Mouse (Mus musculus) midbrain, embryonic 16.5 days (tissue): ENCODE data around the gene Prpf4b. TPM values are rescaled to one million over a fixed set of nuclear protein-coding genes. Genes with fewer than 3 reads are reported as not detected.
"Not testable (repeated sequence)": the region's sequence is repeated elsewhere in the genome, so short reads cannot be mapped to it uniquely, and the experiment has no call there.

Source experiments
- ATAC-seq: fragments of 200-750 bp; cut with Nextera tagmentation; 2 replicates; pipeline ENCODE4 v1.8.0; 2017; ENCODE audit warnings: moderate TSS enrichment
- H3K27ac ChIP-seq: fragments of 300-500 bp; sonication (generic); 2 replicates; pipeline ENCODE4 v1.5.1; 2014; ENCODE audit warnings: mild to moderate bottlenecking, low read length, mixed read lengths
- H3K27me3 ChIP-seq: fragments of 300-500 bp; sonication (generic); 2 replicates; pipeline ENCODE4 v1.6.1; 2014; ENCODE audit warnings: low read depth, low read length, mixed read lengths; ENCODE audit not compliant: control insufficient read depth, insufficient read depth
- H3K36me3 ChIP-seq: fragments of 300-500 bp; sonication (generic); 2 replicates; pipeline ENCODE4 v1.6.1; 2014; ENCODE audit warnings: mild to moderate bottlenecking, low read length, moderate library complexity, mixed read lengths; ENCODE audit not compliant: control insufficient read depth, insufficient read depth
- H3K4me1 ChIP-seq: fragments of 300-500 bp; sonication (generic); 2 replicates; pipeline ENCODE4 v1.6.1; 2014; ENCODE audit warnings: mild to moderate bottlenecking, low read length, mixed read lengths; ENCODE audit not compliant: control insufficient read depth, insufficient read depth
- H3K4me2 ChIP-seq: fragments of 300-500 bp; sonication (generic); 2 replicates; pipeline ENCODE4 v1.6.1; 2014; ENCODE audit warnings: mild to moderate bottlenecking, low read length, mixed read lengths
- H3K4me3 ChIP-seq: fragments of 300-500 bp; sonication (generic); 2 replicates; pipeline ENCODE4 v1.5.1; 2014; ENCODE audit warnings: low read depth, mild to moderate bottlenecking, low read length, moderate library complexity, mixed read lengths
- H3K9ac ChIP-seq: fragments of 300-500 bp; sonication (generic); 2 replicates; pipeline ENCODE4 v1.6.1; 2014; ENCODE audit warnings: low read depth, low read length, mixed read lengths
- H3K9me3 ChIP-seq: fragments of 300-500 bp; sonication (generic); replicated peaks from 2 replicates; pipeline ENCODE4 v1.6.1; 2014; ENCODE audit warnings: mild to moderate bottlenecking, low read length, mixed read lengths; ENCODE audit not compliant: control insufficient read depth, poor library complexity, severe bottlenecking
- WGBS: fragments of 180-500 bp; shearing (Covaris S2); extraction: QIAGEN DNeasy Blood & Tissue Kit; methylation state at CpG from one replicate; pipeline ENCODE4 v1.1.7; 2014; 5-methylcytosine and 5-hydroxymethylcytosine counted together
- polyA plus RNA-seq: library from polyadenylated mRNA; unstranded; fragments of >200 nt; fragmentation: Nextera tagmentation; extraction: Ambion mirVana; gene quantifications from 2 replicates; pipeline ENCODE4 v1.2.1, GENCODE M21; 2015

Prpf4b gene
- polyA plus RNA-seq, 1 experiment from 2014 or later: 67.7 TPM

DNA sequence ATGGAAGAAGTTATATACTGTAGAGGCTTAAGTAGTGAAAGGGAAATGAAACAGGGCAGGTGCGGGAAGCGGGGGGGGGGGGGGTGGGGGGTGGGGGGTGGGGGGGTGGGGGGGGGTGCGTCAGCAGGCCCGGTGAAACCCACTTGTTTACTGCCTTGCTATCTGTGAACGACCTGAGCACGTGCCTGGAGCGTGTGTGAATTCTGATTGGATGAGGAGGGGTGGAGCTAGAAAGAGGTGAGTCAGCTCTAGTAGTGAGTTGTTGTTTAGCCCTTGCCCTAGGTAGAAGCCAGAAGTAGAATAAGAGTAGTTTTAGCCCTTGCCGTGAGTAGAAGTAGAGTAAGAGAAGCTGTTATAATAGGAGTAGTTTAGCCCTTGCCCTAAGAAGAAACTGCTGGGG is 13.9 kb upstream of the Prpf4b start:
- H3K27ac ChIP-seq, H3K4me2 ChIP-seq, H3K27me3 ChIP-seq, H3K9me3 ChIP-seq, H3K9ac ChIP-seq, H3K36me3 ChIP-seq, H3K4me3 ChIP-seq, ATAC-seq, H3K4me1 ChIP-seq: not testable (repeated sequence)
- 63% methylated on average over 6 of the region's 8 CpGs for WGBS

DNA sequence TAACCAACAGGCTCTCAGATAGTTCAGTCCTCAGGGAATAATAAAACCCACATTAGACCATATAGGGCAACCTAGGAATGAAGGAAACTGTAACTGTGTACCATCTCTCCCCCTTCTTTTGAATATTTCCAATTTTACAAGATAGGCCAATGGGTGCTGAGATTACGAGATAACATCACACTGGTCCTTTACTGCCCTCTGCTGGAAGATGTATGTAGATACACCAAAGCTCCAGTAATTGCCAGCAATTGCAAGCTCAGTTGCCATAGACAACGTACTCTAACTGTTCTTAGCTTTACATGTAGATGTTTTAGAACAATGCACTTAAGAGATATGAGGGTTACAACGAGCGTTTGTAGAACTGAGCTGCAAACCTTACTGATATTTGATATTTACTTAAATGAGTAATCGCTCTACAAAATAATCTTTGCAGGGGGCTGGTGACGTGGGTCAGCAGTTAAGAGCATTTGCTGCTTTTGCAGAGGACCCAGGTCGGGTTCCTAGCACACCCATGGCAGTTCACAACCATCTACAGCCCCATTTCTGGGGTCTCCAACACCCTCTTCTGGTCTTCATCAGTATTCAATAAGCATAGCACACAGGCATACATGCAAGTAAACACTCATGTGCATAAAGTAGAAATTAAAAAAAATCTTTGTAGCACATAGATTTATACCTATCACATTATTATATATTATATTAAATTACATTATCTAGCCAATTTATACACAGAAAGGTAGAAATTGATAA is 10.5 kb upstream of the Prpf4b start:
- Histone ChIP-seq H3K36me3 (no peaks in the 10 kb centered on the region), H3K4me3 (no peak overlapping the region), H3K9ac (no peak overlapping the region), H3K9me3 (no peaks in the 10 kb centered on the region), H3K4me2 (no peak overlapping the region), H3K27ac (no peak overlapping the region), H3K27me3 (no peaks in the 10 kb centered on the region), H3K4me1 (no peaks in the 10 kb centered on the region)
- WGBS: 39% methylated on average over 7 of the region's 7 CpGs
- peak; percentile 88 for ATAC-seq

DNA sequence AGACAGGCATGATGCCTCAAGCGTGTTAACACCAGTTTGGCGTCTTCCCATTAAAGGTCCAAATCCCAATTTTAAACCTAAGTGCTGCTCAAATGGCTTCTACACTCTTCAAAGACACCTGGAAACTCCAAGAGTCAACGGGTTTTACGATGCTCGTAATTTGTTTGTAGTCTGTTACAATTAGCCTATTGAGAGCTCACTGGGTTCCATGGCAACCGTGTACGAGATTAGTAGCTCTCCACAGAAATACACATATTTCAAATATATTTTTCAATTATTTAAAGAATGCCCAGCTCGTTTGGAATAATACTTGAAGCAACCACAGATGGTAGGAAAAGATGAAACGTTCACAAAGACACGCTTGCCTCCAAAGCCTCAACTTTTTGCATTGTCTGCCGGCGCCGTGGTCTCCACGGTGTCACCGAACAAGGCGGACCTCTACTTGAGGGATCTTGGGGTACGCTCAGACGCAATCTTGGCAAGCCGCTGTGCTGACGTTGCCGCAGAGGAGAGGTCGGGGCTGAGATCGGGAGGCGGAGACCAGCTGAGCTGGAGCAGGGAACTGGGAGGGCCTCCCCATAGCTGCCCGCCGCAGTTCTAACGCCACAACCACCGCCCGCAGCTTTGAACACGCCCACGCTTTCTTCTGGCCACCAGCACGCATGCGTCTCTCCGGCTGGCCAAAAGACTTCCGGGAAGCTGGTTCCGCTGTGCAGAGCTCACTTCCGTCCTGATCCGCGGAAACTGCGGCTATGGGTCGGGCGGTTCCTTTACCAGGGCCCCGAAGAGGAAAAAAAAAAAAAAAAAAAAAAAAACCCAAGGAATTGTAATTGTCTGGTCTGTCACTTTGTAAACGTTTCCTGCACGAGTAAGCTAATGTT is 1.1 kb upstream of the Prpf4b start:
- 2% methylated on average over 45 of the region's 45 CpGs for WGBS
- H3K4me2 ChIP-seq: peak overlapping the region; percentile 68
- no peaks in the 10 kb centered on the region for H3K36me3 ChIP-seq
- H3K9ac ChIP-seq: peak overlapping the region; percentile 73
- H3K4me1 ChIP-seq: peaks cover 23% of the 10 kb centered on the region
- no peaks in the 10 kb centered on the region for H3K9me3 ChIP-seq
- peak; percentile 93 for ATAC-seq
- H3K27ac ChIP-seq: peak overlapping the region; percentile 95
- peak overlapping the region; percentile 90 for H3K4me3 ChIP-seq
- H3K27me3 ChIP-seq: no peaks in the 10 kb centered on the region

DNA sequence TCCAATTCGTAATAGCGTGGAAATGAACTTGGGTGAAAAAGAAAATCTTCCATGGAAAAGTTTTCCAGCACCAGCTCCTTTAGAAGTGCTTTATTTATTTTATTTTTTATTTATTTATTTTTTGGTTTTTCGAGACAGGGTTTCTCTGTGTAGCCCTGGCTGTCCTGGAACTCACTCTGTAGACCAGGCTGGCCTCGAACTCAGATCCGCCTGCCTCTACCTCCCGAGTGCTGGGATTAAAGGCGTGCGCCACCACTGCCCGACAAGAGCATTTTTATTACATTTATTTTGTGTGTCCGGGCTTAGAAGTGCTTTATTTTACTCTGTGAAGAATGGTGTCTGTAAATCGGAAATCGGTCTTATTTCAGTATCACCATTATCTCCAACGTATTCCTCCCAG is 366 bp upstream of the Prpf4b start:
- not testable (repeated sequence) for H3K27me3 ChIP-seq, H3K9me3 ChIP-seq, H3K36me3 ChIP-seq
- 21% methylated on average over 13 of the region's 13 CpGs for WGBS
- Histone ChIP-seq H3K9ac (peak overlapping the region; percentile 90), H3K27ac (peak overlapping the region; percentile 95), H3K4me3 (peak overlapping the region; percentile 90), H3K4me1 (peaks cover 26% of the 10 kb centered on the region), H3K4me2 (peak overlapping the region; percentile 68)
- ATAC-seq: peak; percentile 51

DNA sequence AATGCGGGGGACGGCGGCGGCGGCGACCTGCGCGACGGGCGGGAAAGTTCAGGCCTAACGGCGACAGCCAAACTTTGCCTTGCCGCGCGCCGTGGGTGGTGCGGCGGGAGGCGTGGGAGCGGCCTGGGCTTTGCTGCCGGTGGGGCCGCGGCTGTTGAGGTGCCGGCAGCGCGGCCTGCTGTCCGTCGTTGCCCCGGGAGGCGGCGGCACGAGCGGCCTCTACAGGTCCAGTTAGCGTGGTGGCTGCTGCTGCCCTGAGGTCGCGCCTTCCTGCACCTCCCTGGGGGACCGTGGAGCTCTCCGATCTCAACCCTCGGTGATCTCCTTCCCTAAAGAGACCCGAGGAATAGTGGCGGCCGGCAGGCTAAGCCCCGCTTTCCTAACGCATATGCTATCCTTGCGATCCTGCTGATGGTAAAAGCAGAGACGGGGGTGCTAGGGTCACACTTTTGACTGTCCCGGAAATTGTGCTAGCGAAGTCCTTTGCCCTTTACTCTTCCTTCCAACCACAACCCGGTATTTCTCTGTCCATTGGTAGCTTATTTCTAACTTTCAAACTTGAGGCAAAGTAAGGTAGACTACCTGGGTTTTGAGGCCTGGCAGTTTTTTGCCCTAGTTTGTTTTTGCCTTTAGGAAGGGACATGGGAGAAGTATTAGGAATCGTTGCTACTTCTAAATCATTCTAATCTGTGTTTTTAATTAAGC is 791 bp downstream of the Prpf4b start:
- peaks cover 26% of the 10 kb centered on the region for H3K4me1 ChIP-seq
- H3K27me3 ChIP-seq: no peaks in the 10 kb centered on the region
- peak overlapping the region; percentile 90 for H3K4me3 ChIP-seq
- no peaks in the 10 kb centered on the region for H3K9me3 ChIP-seq
- peak overlapping the region; percentile 90 for H3K9ac ChIP-seq
- peak; percentile 27 for ATAC-seq
- peak overlapping the region; percentile 95 for H3K27ac ChIP-seq
- H3K4me2 ChIP-seq: peak overlapping the region; percentile 61
- H3K36me3 ChIP-seq: no peaks in the 10 kb centered on the region
- under 1% methylated on average over 47 of the region's 50 CpGs for WGBS

DNA sequence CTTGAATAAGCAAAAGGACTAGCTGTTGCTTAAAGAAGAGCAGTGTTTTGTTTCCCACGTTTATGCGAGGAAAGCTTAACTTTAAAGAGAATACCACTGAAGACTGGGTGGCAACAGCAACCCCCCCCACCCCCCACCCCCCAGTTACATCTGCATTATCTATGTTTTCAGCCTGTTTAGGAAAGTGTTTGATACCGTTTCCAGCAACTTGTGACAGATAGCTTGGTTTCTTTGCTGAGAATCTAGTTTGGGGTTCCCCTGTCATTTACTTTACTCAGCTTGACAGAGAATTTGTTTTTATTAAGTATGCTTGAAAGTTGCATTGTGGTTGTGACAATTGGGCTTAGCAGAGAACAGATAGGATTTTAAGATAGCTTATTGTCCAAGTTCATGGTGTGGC is 1.4 kb downstream of the Prpf4b start:
- no peak for ATAC-seq
- H3K36me3 ChIP-seq: no peaks in the 10 kb centered on the region
- H3K4me1 ChIP-seq: peaks cover 26% of the 10 kb centered on the region
- H3K27me3 ChIP-seq: no peaks in the 10 kb centered on the region
- no peak overlapping the region for H3K27ac ChIP-seq
- H3K9me3 ChIP-seq: no peaks in the 10 kb centered on the region
- 5% methylated on average over 3 of the region's 3 CpGs for WGBS
- peak overlapping the region; percentile 90 for H3K4me3 ChIP-seq
- H3K9ac ChIP-seq: peak overlapping the region; percentile 90; the same call in 1 of the 2 replicates
- H3K4me2 ChIP-seq: peak overlapping the region; percentile 61

DNA sequence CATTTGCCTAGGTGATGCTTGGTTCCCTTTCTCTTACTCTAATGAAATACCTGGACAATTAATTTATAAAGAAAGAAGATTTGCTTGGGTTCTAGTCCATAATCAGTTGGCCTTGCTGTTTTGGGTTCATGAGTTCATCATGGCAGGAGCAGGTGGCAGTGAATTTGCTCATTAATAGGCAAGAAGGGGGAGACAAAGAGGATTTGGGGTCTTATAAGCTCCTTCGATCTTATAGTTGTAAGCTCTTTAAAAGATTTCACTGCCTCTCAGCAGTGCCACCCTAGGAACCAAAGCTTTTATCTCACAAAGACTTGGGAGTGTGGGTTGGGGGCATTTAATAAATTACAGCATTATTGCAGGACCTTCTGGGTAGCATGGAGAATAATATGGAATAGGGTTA is 17.8 kb downstream of the Prpf4b start:
- Histone ChIP-seq H3K9ac (no peak overlapping the region), H3K4me1 (no peaks in the 10 kb centered on the region), H3K9me3 (no peaks in the 10 kb centered on the region), H3K4me3 (no peak overlapping the region), H3K36me3 (peaks cover 35% of the 10 kb centered on the region), H3K27ac (no peak overlapping the region), H3K4me2 (no peak overlapping the region), H3K27me3 (no peaks in the 10 kb centered on the region)
- 30% methylated on average over 1 of the region's 1 CpGs for WGBS
- ATAC-seq: no peak

DNA sequence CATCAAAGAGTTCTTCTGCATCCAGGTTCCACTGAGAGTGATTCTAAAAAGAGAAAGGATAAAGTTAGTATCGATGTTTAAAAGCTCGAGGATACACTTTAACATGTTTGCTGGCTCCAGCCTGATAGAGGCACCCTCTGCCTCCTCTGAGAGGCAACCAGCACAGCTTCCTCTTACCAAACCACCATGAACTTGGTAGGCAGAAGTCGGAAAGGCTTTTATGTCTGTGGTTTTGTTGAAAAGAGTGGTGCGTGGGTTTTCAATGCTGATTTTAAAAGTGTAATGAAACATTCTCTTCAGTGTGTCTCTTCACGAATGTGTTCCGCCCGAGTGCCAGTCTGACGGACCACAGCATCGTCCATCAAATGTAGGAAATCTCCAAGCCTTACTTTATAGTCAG is 39.5 kb downstream of the Prpf4b start:
- ATAC-seq: no peak

More for the DNA sequence above, 39.5 kb downstream of the Prpf4b start:
- no peaks in the 10 kb centered on the region for H3K36me3 ChIP-seq
- no peaks in the 10 kb centered on the region for H3K27me3 ChIP-seq
- no peaks in the 10 kb centered on the region for H3K9me3 ChIP-seq
- no peaks in the 10 kb centered on the region for H3K4me1 ChIP-seq
- no peak overlapping the region for H3K27ac ChIP-seq
- H3K4me2 ChIP-seq: no peak overlapping the region
- no peak overlapping the region for H3K4me3 ChIP-seq
- WGBS: 82% methylated on average over 9 of the region's 9 CpGs
- H3K9ac ChIP-seq: no peak overlapping the region
